Mouse (Mus musculus): ENCODE measurements around the gene Slc23a4. TPM values are rescaled to one million over a fixed set of nuclear protein-coding genes. Genes with fewer than 3 reads are reported as not detected.

Slc23a4 gene
- polyA plus RNA-seq, 1 experiment = 0.70 TPM

GRCm38 (mm10) chr6:34919956-34920355, 68.2 kb downstream of the Slc23a4 start, which contains the start of gene Stra8:
TSS of gene Stra8 (plus strand) at chr6:34920163.
- Histone ChIP-seq H3K4me1 (ENCODE audit: control insufficient read depth, insufficient read depth, low read length) (no peaks in the 10 kb centered on the region), H3K27ac (ENCODE audit: control insufficient read depth, insufficient read depth, low read depth, low read length, poor library complexity) (no peak within 1 kb of the TSS), H3K4me3 (replicated peaks; ENCODE audit: control insufficient read depth, low read depth, low read length) (no peak within 1 kb of the TSS)
- 74% methylated on average over 10 of the region's 10 CpGs for WGBS
- TF ChIP-seq POLR2A (IDR thresholded peaks at IDR 0.05; ENCODE audit: borderline replicate concordance, control insufficient read depth, low read depth, low read length) (no peak), CTCF (IDR thresholded peaks at IDR 0.05; ENCODE audit: control insufficient read depth, insufficient read depth, low read length) (no peak)

GRCm38 (mm10) chr6:34919146-34919545, 69.1 kb downstream of the Slc23a4 start:
- no peaks in the 10 kb centered on the region for H3K4me1 ChIP-seq (ENCODE audit: control insufficient read depth, insufficient read depth, low read length)
- no peak overlapping the region for H3K27ac ChIP-seq (ENCODE audit: control insufficient read depth, insufficient read depth, low read depth, low read length, poor library complexity)
- TF ChIP-seq CTCF (IDR thresholded peaks at IDR 0.05; ENCODE audit: control insufficient read depth, insufficient read depth, low read length) (no peak), POLR2A (IDR thresholded peaks at IDR 0.05; ENCODE audit: borderline replicate concordance, control insufficient read depth, low read depth, low read length) (no peak)
- H3K4me3 ChIP-seq (replicated peaks; ENCODE audit: control insufficient read depth, low read depth, low read length) = no peak overlapping the region
- 87% methylated on average over 7 of the region's 7 CpGs for WGBS

- H3K4me1 ChIP-seq (ENCODE audit: control insufficient read depth, insufficient read depth, low read length) = no peaks in the 10 kb centered on the region; the same call in 1 of the 2 replicates
- H3K4me3 ChIP-seq (replicated peaks; ENCODE audit: control insufficient read depth, low read depth, low read length) = no peak overlapping the region
- TF ChIP-seq CTCF (IDR thresholded peaks at IDR 0.05; ENCODE audit: control insufficient read depth, insufficient read depth, low read length) = no peak
- H3K27ac ChIP-seq (ENCODE audit: control insufficient read depth, insufficient read depth, low read depth, low read length, poor library complexity) = no peak overlapping the region
- 63% methylated on average over 3 of the region's 3 CpGs for WGBS
These were observed 73.7 kb downstream of the Slc23a4 start for GRCm38 (mm10) chr6:34914462-34914861.

DNA sequence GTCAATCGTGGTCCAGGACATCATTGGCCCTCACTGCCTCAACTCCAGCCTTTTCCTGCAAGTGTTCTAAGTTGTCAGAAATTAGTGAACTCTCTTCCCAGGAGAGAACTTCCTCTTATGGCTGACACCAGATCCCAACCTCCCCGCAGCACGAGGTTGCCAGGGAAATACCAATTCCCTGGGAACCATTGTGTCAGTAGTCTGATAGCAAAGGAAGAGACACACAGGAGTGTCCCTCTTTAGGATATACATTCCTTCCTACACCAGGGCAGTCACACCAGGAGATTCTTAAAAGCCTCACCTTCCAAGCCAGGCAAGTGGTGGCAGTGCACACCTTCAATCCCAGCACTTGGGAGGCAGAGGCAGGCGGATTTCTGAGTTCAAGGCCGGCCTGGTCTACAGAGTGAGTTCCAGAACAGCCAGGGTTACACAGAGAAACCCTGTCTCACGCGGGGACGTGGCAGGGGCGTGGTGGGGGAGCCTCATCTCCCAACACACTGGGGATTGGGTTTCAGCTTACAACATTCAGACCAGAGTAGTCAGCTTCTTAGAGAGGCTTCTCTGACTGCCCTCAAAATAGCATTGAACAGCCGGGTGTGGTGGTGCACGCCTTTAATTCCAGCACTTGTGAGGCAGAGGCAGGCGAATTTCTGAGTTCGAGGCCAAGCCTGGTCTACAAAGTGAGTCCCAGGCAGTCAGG, 74.7 kb downstream of the Slc23a4 start:
- Histone ChIP-seq H3K4me1 (ENCODE audit: control insufficient read depth, insufficient read depth, low read length) (no peaks in the 10 kb centered on the region; the same call in 1 of the 2 replicates), H3K4me3 (replicated peaks; ENCODE audit: control insufficient read depth, low read depth, low read length) (no peak overlapping the region), H3K27ac (ENCODE audit: control insufficient read depth, insufficient read depth, low read depth, low read length, poor library complexity) (no peak overlapping the region)
- TF ChIP-seq CTCF (IDR thresholded peaks at IDR 0.05; ENCODE audit: control insufficient read depth, insufficient read depth, low read length) = no peak
- no peak for TF ChIP-seq POLR2A (IDR thresholded peaks at IDR 0.05; ENCODE audit: borderline replicate concordance, control insufficient read depth, low read depth, low read length)
- WGBS = 87% methylated on average over 13 of the region's 13 CpGs

DNA sequence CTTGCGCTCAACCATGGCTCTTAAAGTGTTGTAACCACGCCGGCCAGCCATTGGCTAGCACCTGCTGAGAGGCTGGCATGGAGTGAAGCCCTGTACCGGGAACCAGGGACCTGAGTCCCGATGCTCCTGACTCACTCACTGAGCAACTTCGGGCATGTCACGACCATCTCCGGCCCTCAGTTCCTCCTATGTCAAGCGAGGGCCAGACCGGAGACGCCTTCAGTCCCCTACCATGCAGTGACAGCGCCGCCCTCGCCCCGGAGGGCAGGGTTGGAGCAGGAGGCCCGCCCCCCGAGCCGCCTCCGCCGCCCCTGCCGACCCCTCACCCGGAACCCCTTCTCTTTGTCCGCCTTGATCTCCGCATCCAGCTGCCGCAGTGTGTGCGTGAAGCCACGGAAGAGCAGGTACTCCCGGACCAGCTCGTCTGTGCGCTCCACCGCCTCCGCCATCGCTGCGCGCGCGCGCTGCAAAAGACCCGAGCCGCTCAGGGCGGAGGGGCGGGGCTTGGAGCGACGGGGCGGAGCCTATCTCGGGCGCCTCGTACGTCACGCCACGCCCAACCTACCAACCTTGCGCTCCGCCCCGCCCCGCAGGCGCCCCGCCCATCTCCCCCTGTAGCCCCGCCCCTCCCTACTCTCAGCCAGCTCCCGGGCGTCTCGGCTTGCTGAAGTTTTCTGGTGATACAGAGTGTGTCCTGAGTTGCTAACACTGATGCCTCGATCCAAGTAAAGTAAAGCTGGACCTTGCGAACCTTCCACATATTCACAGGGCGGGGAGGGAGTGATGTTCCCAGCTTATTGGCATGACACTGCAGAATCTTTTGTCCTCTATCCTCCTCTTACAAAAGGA, 77.6 kb downstream of the Slc23a4 start, which contains the start of gene Wdr91:
TSS of gene Wdr91 (minus strand) at position 506 of the 849 bp plus-strand sequence.
- WGBS = under 1% methylated on average over 64 of the region's 64 CpGs
- Histone ChIP-seq H3K4me1 (ENCODE audit: control insufficient read depth, insufficient read depth, low read length) (peaks cover 3% of the 10 kb centered on the region; the same call in 1 of the 2 replicates), H3K4me3 (replicated peaks; ENCODE audit: control insufficient read depth, low read depth, low read length) (peak within 1 kb of the TSS; percentile 92), H3K27ac (ENCODE audit: control insufficient read depth, insufficient read depth, low read depth, low read length, poor library complexity) (peak within 1 kb of the TSS; percentile 79)
- TF ChIP-seq CTCF (IDR thresholded peaks at IDR 0.05; ENCODE audit: control insufficient read depth, insufficient read depth, low read length) = no peak
- TF ChIP-seq POLR2A (IDR thresholded peaks at IDR 0.05; ENCODE audit: borderline replicate concordance, control insufficient read depth, low read depth, low read length) = peak; percentile 84; the same call in 1 of the 2 replicates

- WGBS = 49% methylated on average over 8 of the region's 8 CpGs
- Histone ChIP-seq H3K4me3 (replicated peaks; ENCODE audit: control insufficient read depth, low read depth, low read length) (peak overlapping the region; percentile 92), H3K4me1 (ENCODE audit: control insufficient read depth, insufficient read depth, low read length) (peaks cover 3% of the 10 kb centered on the region; the same call in 1 of the 2 replicates), H3K27ac (ENCODE audit: control insufficient read depth, insufficient read depth, low read depth, low read length, poor library complexity) (peak overlapping the region; percentile 79; the same call in 1 of the 2 replicates)
- TF ChIP-seq POLR2A (IDR thresholded peaks at IDR 0.05; ENCODE audit: borderline replicate concordance, control insufficient read depth, low read depth, low read length) = no peak
- TF ChIP-seq CTCF (IDR thresholded peaks at IDR 0.05; ENCODE audit: control insufficient read depth, insufficient read depth, low read length) = no peak
These were observed 78.4 kb downstream of the Slc23a4 start for GRCm38 (mm10) chr6:34909631-34910345.

DNA sequence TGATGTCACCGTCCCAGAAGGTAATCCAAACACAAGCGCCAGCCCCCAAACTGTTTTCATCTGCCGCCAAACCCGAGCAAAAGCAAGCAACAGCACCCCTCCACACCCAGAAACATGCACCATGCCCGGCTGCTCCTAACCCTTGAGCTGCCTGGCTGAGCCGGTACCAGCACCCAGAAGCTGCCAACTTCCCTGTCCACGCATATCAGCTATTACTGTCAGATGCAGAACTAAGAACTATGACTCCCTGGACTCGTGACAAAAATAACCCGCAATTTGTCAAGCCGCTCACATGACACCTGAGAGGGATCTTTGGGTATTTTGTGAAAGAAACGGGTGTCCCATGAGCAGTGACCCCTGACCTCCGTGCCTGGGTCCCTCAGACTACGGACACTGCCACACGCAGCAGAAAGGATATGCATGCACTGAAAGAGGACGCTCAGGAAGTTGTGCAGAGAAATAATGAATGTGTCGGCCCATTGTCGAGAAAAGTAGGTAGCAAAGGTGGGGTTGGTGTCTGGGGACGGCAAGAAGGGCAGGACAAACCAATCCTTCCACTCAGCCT, 80.4 kb downstream of the Slc23a4 start:
- TF ChIP-seq CTCF (IDR thresholded peaks at IDR 0.05; ENCODE audit: control insufficient read depth, insufficient read depth, low read length) = no peak
- no peak for TF ChIP-seq POLR2A (IDR thresholded peaks at IDR 0.05; ENCODE audit: borderline replicate concordance, control insufficient read depth, low read depth, low read length)
- Histone ChIP-seq H3K27ac (ENCODE audit: control insufficient read depth, insufficient read depth, low read depth, low read length, poor library complexity) (peak overlapping the region; percentile 82), H3K4me3 (replicated peaks; ENCODE audit: control insufficient read depth, low read depth, low read length) (no peak overlapping the region), H3K4me1 (ENCODE audit: control insufficient read depth, insufficient read depth, low read length) (peaks cover 3% of the 10 kb centered on the region; the same call in 1 of the 2 replicates)
- 77% methylated on average over 18 of the region's 18 CpGs for WGBS
